11 mouse cellular contexts compared by ENCODE assay signal in the genomic region with DNA sequence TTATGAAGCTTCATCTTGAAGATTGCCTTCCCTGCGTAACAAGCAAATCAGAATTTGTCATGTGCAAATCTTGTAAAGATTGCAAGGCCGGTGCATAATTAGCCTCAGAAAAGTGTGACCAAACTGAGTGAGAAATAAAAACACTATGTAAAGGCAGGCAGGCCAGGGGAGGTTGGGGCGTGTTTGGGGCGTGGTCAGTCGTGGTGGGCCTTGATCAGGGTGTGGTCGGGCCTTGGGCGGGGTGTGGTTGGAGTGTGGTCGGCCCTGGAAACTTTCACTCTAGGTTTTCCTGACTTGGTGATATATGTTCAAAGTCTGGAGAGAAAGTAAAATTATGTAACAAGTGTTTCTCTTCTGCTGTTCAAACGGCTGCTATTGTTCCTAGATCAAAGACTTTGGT.
DNase-seq lines count a peak whose midpoint lies in the region; ATAC-seq lines count a peak whose summit lies in the region.
"Had no signal": no experiment of that assay in that cellular context is flagged by ENCODE, and none has a peak within 500 bp of the region (broad histone marks: within the 10 kb centered on the region; RNA-seq: fewer than 3 reads in every experiment).

No protein-coding gene starts in this region.

- peak; percentile 74 for ATAC-seq in heart, embryonic 12.5 days (ENCODE audit: insufficient number of reproducible peaks, low FRiP score)
- peak; percentile 32 for ATAC-seq in inflammation-experienced regulatory T-cells, adult 6 months
- ATAC-seq in monocyte, adult 5-6 weeks (replicated peaks; ENCODE audit: insufficient number of reproducible peaks, low FRiP score, low TSS enrichment, poor library complexity, severe bottlenecking) = peak; percentile 56
- ATAC-seq in kidney, embryonic 16.5 days (ENCODE audit: low FRiP score, low TSS enrichment) = no peak
- ATAC-seq: midbrain, embryonic 15.5 days had no signal

- no peaks in the 10 kb centered on the region for H3K9me3 ChIP-seq in heart, embryonic 12.5 days (replicated peaks)
- no peaks in the 10 kb centered on the region for H3K9me3 ChIP-seq in kidney, embryonic 16.5 days (ENCODE audit: low read length)
- H3K9me3 ChIP-seq: kidney, embryonic 15.5 days; midbrain, embryonic 15.5 days had no signal

- H3K9ac ChIP-seq in heart, embryonic 12.5 days = no peak overlapping the region
- H3K9ac ChIP-seq in kidney, embryonic 16.5 days (replicated peaks; ENCODE audit: low read length) = no peak overlapping the region
- H3K9ac ChIP-seq: kidney, embryonic 15.5 days; midbrain, embryonic 15.5 days had no signal

- intact Hi-C loops in heart, postnatal 36 days (cut with DNase I) = no loop called here

- 65% methylated on average over 9 of the region's 9 CpGs for WGBS in heart, embryonic 12.5 days
- 64% methylated on average over 9 of the region's 9 CpGs for WGBS in kidney, embryonic 16.5 days

- H3K27ac ChIP-seq in heart, embryonic 12.5 days (ENCODE audit: poor library complexity, severe bottlenecking) = no peak overlapping the region
- H3K27ac ChIP-seq in kidney, embryonic 16.5 days (ENCODE audit: low read length) = no peak overlapping the region
- H3K27ac ChIP-seq: kidney, embryonic 15.5 days; midbrain, embryonic 15.5 days had no signal

- DNase-seq in heart, postnatal 36 days = no peak
- DNase-seq in thymus, postnatal 25 days = peak; percentile 67
- DNase-seq in frontal cortex, postnatal 14 days (ENCODE audit: low spot score in 2 of 2) = no peak
- no peak for DNase-seq in kidney, adult 8-10 months
- DNase-seq: cerebellum, adult 11-12 months had no signal

- H3K27me3 ChIP-seq in heart, embryonic 12.5 days (replicated peaks) = no peaks in the 10 kb centered on the region
- no peaks in the 10 kb centered on the region for H3K27me3 ChIP-seq in kidney, embryonic 16.5 days (ENCODE audit: insufficient read depth, low read length)
- H3K27me3 ChIP-seq: kidney, embryonic 15.5 days; midbrain, embryonic 15.5 days had no signal

- peak overlapping the region; percentile 15; the same call in 1 of the 2 replicates for H3K4me2 ChIP-seq in heart, embryonic 12.5 days
- no peak overlapping the region for H3K4me2 ChIP-seq in kidney, embryonic 16.5 days (replicated peaks; ENCODE audit: low read depth, low read length)
- H3K4me2 ChIP-seq: kidney, embryonic 15.5 days; midbrain, embryonic 15.5 days had no signal

- no peak overlapping the region for H3K4me3 ChIP-seq in heart, embryonic 12.5 days
- no peak overlapping the region for H3K4me3 ChIP-seq in kidney, embryonic 16.5 days (ENCODE audit: low read length)
- H3K4me3 ChIP-seq: kidney, embryonic 15.5 days; midbrain, embryonic 15.5 days had no signal

- peaks cover 16% of the 10 kb centered on the region for H3K4me1 ChIP-seq in heart, embryonic 12.5 days (replicated peaks)
- H3K4me1 ChIP-seq in kidney, embryonic 16.5 days (ENCODE audit: insufficient read depth, low read length) = peaks cover 10% of the 10 kb centered on the region

- no peaks in the 10 kb centered on the region for H3K36me3 ChIP-seq in heart, embryonic 12.5 days
- no peaks in the 10 kb centered on the region for H3K36me3 ChIP-seq in kidney, embryonic 16.5 days (ENCODE audit: insufficient read depth, low read length)
- H3K36me3 ChIP-seq: kidney, embryonic 15.5 days; midbrain, embryonic 15.5 days had no signal
